Mouse (Mus musculus): Measurements from ENCODE around the gene Galr3. TPM values are rescaled to one million over a fixed set of nuclear protein-coding genes. Genes with fewer than 3 reads are reported as not detected.
"Not testable (repeated sequence)": the region's sequence is repeated elsewhere in the genome, so short reads cannot be mapped to it uniquely, and the experiment has no call there.

Gene Galr3
- polyA plus RNA-seq, 1 experiment from 2014 or later: 1.1 TPM

- DNase-seq (ENCODE audit: low spot score) (no peak), ATAC-seq (replicated peaks; ENCODE audit: low FRiP score, low TSS enrichment, low read depth) (no peak)
- H3K4me3 ChIP-seq (ENCODE audit: low read depth, low read length): peak overlapping the region; percentile 78
- H3K27me3 ChIP-seq (replicated peaks; ENCODE audit: control insufficient read depth, insufficient read depth, low read length): no peaks in the 10 kb centered on the region
- H3K9me3 ChIP-seq (ENCODE audit: control insufficient read depth, low read length): no peaks in the 10 kb centered on the region
- peak overlapping the region; percentile 92 for H3K4me2 ChIP-seq (ENCODE audit: low read length)
- 27% methylated on average over 16 of the region's 16 CpGs for WGBS
- no peaks in the 10 kb centered on the region for H3K36me3 ChIP-seq (ENCODE audit: control insufficient read depth, insufficient read depth, low read length)
- H3K9ac ChIP-seq (ENCODE audit: low read length): peak overlapping the region; percentile 99
- peak overlapping the region; percentile 97 for H3K27ac ChIP-seq (ENCODE audit: low read depth)
- peaks cover 38% of the 10 kb centered on the region for H3K4me1 ChIP-seq (replicated peaks; ENCODE audit: control insufficient read depth, insufficient read depth, low read length)
Measured at GRCm38 (mm10) chr15:79028823-79029484, 12.7 kb upstream of the Galr3 start.

GRCm38 (mm10) chr15:79029519-79030241, 12.0 kb upstream of the Galr3 start:
- Histone ChIP-seq H3K36me3 (ENCODE audit: control insufficient read depth, insufficient read depth, low read length) (no peaks in the 10 kb centered on the region; the same call in 1 of the 2 replicates), H3K27ac (ENCODE audit: low read depth) (peak overlapping the region; percentile 97), H3K9ac (ENCODE audit: low read length) (peak overlapping the region; percentile 99), H3K4me1 (replicated peaks; ENCODE audit: control insufficient read depth, insufficient read depth, low read length) (peaks cover 38% of the 10 kb centered on the region), H3K27me3 (replicated peaks; ENCODE audit: control insufficient read depth, insufficient read depth, low read length) (no peaks in the 10 kb centered on the region), H3K4me2 (ENCODE audit: low read length) (peak overlapping the region; percentile 92), H3K4me3 (ENCODE audit: low read depth, low read length) (peak overlapping the region; percentile 78), H3K9me3 (ENCODE audit: control insufficient read depth, low read length) (no peaks in the 10 kb centered on the region)
- 6% methylated on average over 11 of the region's 11 CpGs for WGBS
- ATAC-seq (replicated peaks; ENCODE audit: low FRiP score, low TSS enrichment, low read depth) (no peak), DNase-seq (ENCODE audit: low spot score) (peak; percentile 69)

GRCm38 (mm10) chr15:79030551-79031435, 10.9 kb upstream of the Galr3 start:
- H3K36me3 ChIP-seq (ENCODE audit: control insufficient read depth, insufficient read depth, low read length): peaks cover 5% of the 10 kb centered on the region
- peak; percentile 94 for DNase-seq (ENCODE audit: low spot score)
- under 1% methylated on average over 52 of the region's 52 CpGs for WGBS
- no peaks in the 10 kb centered on the region for H3K27me3 ChIP-seq (replicated peaks; ENCODE audit: control insufficient read depth, insufficient read depth, low read length)
- H3K4me2 ChIP-seq (ENCODE audit: low read length): peak overlapping the region; percentile 92
- H3K4me3 ChIP-seq (ENCODE audit: low read depth, low read length): peak overlapping the region; percentile 78
- peak overlapping the region; percentile 71 for H3K27ac ChIP-seq (ENCODE audit: low read depth)
- H3K9ac ChIP-seq (ENCODE audit: low read length): peak overlapping the region; percentile 99
- no peaks in the 10 kb centered on the region for H3K9me3 ChIP-seq (ENCODE audit: control insufficient read depth, low read length)
- peak; percentile 78 for ATAC-seq (replicated peaks; ENCODE audit: low FRiP score, low TSS enrichment, low read depth)
- H3K4me1 ChIP-seq (replicated peaks; ENCODE audit: control insufficient read depth, insufficient read depth, low read length): peaks cover 33% of the 10 kb centered on the region

GRCm38 (mm10) chr15:79031908-79032307, 9.8 kb upstream of the Galr3 start:
- peaks cover 22% of the 10 kb centered on the region; the same call in 1 of the 2 replicates for H3K4me1 ChIP-seq (replicated peaks; ENCODE audit: control insufficient read depth, insufficient read depth, low read length)
- not testable (repeated sequence) for ATAC-seq (replicated peaks; ENCODE audit: low FRiP score, low TSS enrichment, low read depth); H3K4me3 ChIP-seq (ENCODE audit: low read depth, low read length); H3K4me2 ChIP-seq (ENCODE audit: low read length); H3K9ac ChIP-seq (ENCODE audit: low read length); H3K27me3 ChIP-seq (replicated peaks; ENCODE audit: control insufficient read depth, insufficient read depth, low read length); DNase-seq (ENCODE audit: low spot score); H3K9me3 ChIP-seq (ENCODE audit: control insufficient read depth, low read length); H3K27ac ChIP-seq (ENCODE audit: low read depth)
- 94% methylated on average over 5 of the region's 5 CpGs for WGBS
- peaks cover 13% of the 10 kb centered on the region for H3K36me3 ChIP-seq (ENCODE audit: control insufficient read depth, insufficient read depth, low read length)

- peak; percentile 89 for DNase-seq (ENCODE audit: low spot score)
- peak; percentile 40; the same call in 1 of the 2 replicates for ATAC-seq (replicated peaks; ENCODE audit: low FRiP score, low TSS enrichment, low read depth)
Measured at GRCm38 (mm10) chr15:79037913-79038328, 3.8 kb upstream of the Galr3 start.

GRCm38 (mm10) chr15:79038331-79038730, 3.4 kb upstream of the Galr3 start:
- Histone ChIP-seq H3K9ac (ENCODE audit: low read length) (no peak overlapping the region), H3K4me3 (ENCODE audit: low read depth, low read length) (no peak overlapping the region), H3K27ac (ENCODE audit: low read depth) (no peak overlapping the region), H3K36me3 (ENCODE audit: control insufficient read depth, insufficient read depth, low read length) (peaks cover 19% of the 10 kb centered on the region), H3K4me2 (ENCODE audit: low read length) (no peak overlapping the region), H3K4me1 (replicated peaks; ENCODE audit: control insufficient read depth, insufficient read depth, low read length) (peaks cover 14% of the 10 kb centered on the region; the same call in 1 of the 2 replicates), H3K9me3 (ENCODE audit: control insufficient read depth, low read length) (no peaks in the 10 kb centered on the region), H3K27me3 (replicated peaks; ENCODE audit: control insufficient read depth, insufficient read depth, low read length) (peaks cover 26% of the 10 kb centered on the region)
- 70% methylated on average over 10 of the region's 10 CpGs for WGBS
- DNase-seq (ENCODE audit: low spot score) (no peak), ATAC-seq (replicated peaks; ENCODE audit: low FRiP score, low TSS enrichment, low read depth) (no peak)

More at GRCm38 (mm10) chr15:79037913-79038328, 3.8 kb upstream of the Galr3 start:
- 8% methylated on average over 14 of the region's 14 CpGs for WGBS
- no peaks in the 10 kb centered on the region for H3K9me3 ChIP-seq (ENCODE audit: control insufficient read depth, low read length)
- H3K36me3 ChIP-seq (ENCODE audit: control insufficient read depth, insufficient read depth, low read length): peaks cover 19% of the 10 kb centered on the region
- peaks cover 14% of the 10 kb centered on the region; the same call in 1 of the 2 replicates for H3K4me1 ChIP-seq (replicated peaks; ENCODE audit: control insufficient read depth, insufficient read depth, low read length)
- no peak overlapping the region for H3K9ac ChIP-seq (ENCODE audit: low read length)
- no peak overlapping the region for H3K27ac ChIP-seq (ENCODE audit: low read depth)
- peaks cover 22% of the 10 kb centered on the region for H3K27me3 ChIP-seq (replicated peaks; ENCODE audit: control insufficient read depth, insufficient read depth, low read length)
- no peak overlapping the region for H3K4me3 ChIP-seq (ENCODE audit: low read depth, low read length)
- H3K4me2 ChIP-seq (ENCODE audit: low read length): no peak overlapping the region

- H3K9me3 ChIP-seq (ENCODE audit: control insufficient read depth, low read length): no peaks in the 10 kb centered on the region
- H3K27me3 ChIP-seq (replicated peaks; ENCODE audit: control insufficient read depth, insufficient read depth, low read length): peaks cover 31% of the 10 kb centered on the region
- WGBS: 23% methylated on average over 7 of the region's 7 CpGs
- H3K27ac ChIP-seq (ENCODE audit: low read depth): no peak overlapping the region
- H3K4me2 ChIP-seq (ENCODE audit: low read length): no peak overlapping the region
- no peak overlapping the region for H3K9ac ChIP-seq (ENCODE audit: low read length)
- H3K4me1 ChIP-seq (replicated peaks; ENCODE audit: control insufficient read depth, insufficient read depth, low read length): peaks cover 14% of the 10 kb centered on the region; the same call in 1 of the 2 replicates
- DNase-seq (ENCODE audit: low spot score): peak; percentile 83
- 0 out of 2 replicates have a peak, but pooled peaks have one; percentile 33 for ATAC-seq (replicated peaks; ENCODE audit: low FRiP score, low TSS enrichment, low read depth)
- H3K36me3 ChIP-seq (ENCODE audit: control insufficient read depth, insufficient read depth, low read length): peaks cover 19% of the 10 kb centered on the region
- H3K4me3 ChIP-seq (ENCODE audit: low read depth, low read length): no peak overlapping the region
Measured at GRCm38 (mm10) chr15:79038853-79039252, 2.8 kb upstream of the Galr3 start.
